Mouse (Mus musculus) intestine, embryonic 14.5 days (tissue): ENCODE results near the gene Scamp4. TPM values are rescaled to one million over a fixed set of nuclear protein-coding genes. Genes with fewer than 3 reads are reported as not detected.

ENCODE experiments used
- ATAC-seq: fragments of 200-750 bp; cut with Nextera tagmentation; replicated peaks from 2 replicates; pipeline ENCODE4 v1.8.0; 2017; ENCODE audit warnings: low read depth, moderate number of reproducible peaks, moderate TSS enrichment, moderate library complexity; ENCODE audit not compliant: low FRiP score, low TSS enrichment
- DNase-seq: peaks from one replicate; pipeline ENCODE4 v3.0.0-alpha.2; 2018; ENCODE audit warnings: low spot score
- H3K27ac ChIP-seq: fragments of 300-500 bp; sonication (generic); 2 replicates; pipeline ENCODE4 v1.5.1; 2014; ENCODE audit warnings: low read depth, mild to moderate bottlenecking, control low read depth
- H3K27me3 ChIP-seq: fragments of 300-500 bp; sonication (generic); replicated peaks from 2 replicates; pipeline ENCODE4 v1.6.1; 2014; ENCODE audit warnings: low read length, control low read depth; ENCODE audit not compliant: control insufficient read depth, insufficient read depth
- H3K36me3 ChIP-seq: fragments of 300-500 bp; sonication (generic); 2 replicates; pipeline ENCODE4 v1.6.1; 2014; ENCODE audit warnings: low read length, control low read depth; ENCODE audit not compliant: control insufficient read depth, insufficient read depth
- H3K4me1 ChIP-seq: fragments of 300-500 bp; sonication (generic); replicated peaks from 2 replicates; pipeline ENCODE4 v1.6.1; 2014; ENCODE audit warnings: low read length, control low read depth, mixed read lengths; ENCODE audit not compliant: control insufficient read depth, insufficient read depth
- H3K4me2 ChIP-seq: fragments of 300-500 bp; sonication (generic); 2 replicates; pipeline ENCODE4 v1.6.1; 2014; ENCODE audit warnings: low read length
- H3K4me3 ChIP-seq: fragments of 300-500 bp; sonication (generic); 2 replicates; pipeline ENCODE4 v1.5.1; 2014; ENCODE audit warnings: low read depth, low read length, control low read depth, mixed read lengths
- H3K9ac ChIP-seq: fragments of 300-500 bp; sonication (generic); 2 replicates; pipeline ENCODE4 v1.6.1; 2014; ENCODE audit warnings: mild to moderate bottlenecking, low read length
- H3K9me3 ChIP-seq: fragments of 300-500 bp; sonication (generic); 2 replicates; pipeline ENCODE4 v1.6.1; 2016; ENCODE audit warnings: low read length, control low read depth; ENCODE audit not compliant: control insufficient read depth
- WGBS: fragments of 180-500 bp; shearing (Covaris S2); extraction: QIAGEN DNeasy Blood & Tissue Kit; methylation state at CpG from one replicate; pipeline ENCODE4 v1.1.7; 2014; 5-methylcytosine and 5-hydroxymethylcytosine counted together
- polyA plus RNA-seq: library from polyadenylated mRNA; unstranded; fragments of >200 nt; fragmentation: Nextera tagmentation; extraction: Ambion mirVana; gene quantifications from 2 replicates; pipeline ENCODE4 v1.2.1, GENCODE M21; 2014

Scamp4 gene
- polyA plus RNA-seq, 1 experiment from 2014 or later = 108 TPM

- under 1% methylated on average over 68 of the region's 96 CpGs for WGBS
- Histone ChIP-seq H3K27me3 (no peaks in the 10 kb centered on the region), H3K9me3 (no peaks in the 10 kb centered on the region), H3K4me2 (peak overlapping the region; percentile 87), H3K36me3 (no peaks in the 10 kb centered on the region), H3K27ac (peak overlapping the region; percentile 92), H3K4me3 (peak overlapping the region; percentile 81), H3K9ac (peak overlapping the region; percentile 69), H3K4me1 (peaks cover 31% of the 10 kb centered on the region)
- peak; percentile 86 for DNase-seq
- no peak for ATAC-seq
These were observed 26.1 kb upstream of the Scamp4 start for GRCm38 (mm10) chr10:80576351-80577194.

GRCm38 (mm10) chr10:80577195-80578130, 25.2 kb upstream of the Scamp4 start, which contains the start of gene Klf16:
Gene Klf16 (minus strand): TSS chr10:80577321.
- H3K27me3 ChIP-seq = no peaks in the 10 kb centered on the region
- H3K27ac ChIP-seq = peak within 1 kb of the TSS; percentile 92
- H3K4me1 ChIP-seq = peaks cover 26% of the 10 kb centered on the region
- ATAC-seq (peak; percentile 82), DNase-seq (peak; percentile 99)
- H3K4me3 ChIP-seq = peak within 1 kb of the TSS; percentile 81
- peak within 1 kb of the TSS; percentile 87 for H3K4me2 ChIP-seq
- 0 out of 2 replicates have a peak, but pooled peaks cover 2% of the 10 kb centered on the region for H3K36me3 ChIP-seq
- no peaks in the 10 kb centered on the region for H3K9me3 ChIP-seq
- WGBS = 1% methylated on average over 87 of the region's 97 CpGs
- H3K9ac ChIP-seq = peak within 1 kb of the TSS; percentile 69

- Histone ChIP-seq H3K9ac (peak overlapping the region; percentile 53), H3K27me3 (no peaks in the 10 kb centered on the region), H3K9me3 (no peaks in the 10 kb centered on the region), H3K36me3 (peaks cover 6% of the 10 kb centered on the region), H3K27ac (peak overlapping the region; percentile 92), H3K4me3 (peak overlapping the region; percentile 81), H3K4me1 (peaks cover 26% of the 10 kb centered on the region), H3K4me2 (peak overlapping the region; percentile 87)
- under 1% methylated on average over 29 of the region's 29 CpGs for WGBS
- DNase-seq (peak; percentile 89), ATAC-seq (peak; percentile 51)
These were observed 24.4 kb upstream of the Scamp4 start for GRCm38 (mm10) chr10:80578131-80578750.

GRCm38 (mm10) chr10:80578911-80579310, 23.8 kb upstream of the Scamp4 start:
- 13% methylated on average over 8 of the region's 8 CpGs for WGBS

GRCm38 (mm10) chr10:80583047-80583446, 19.6 kb upstream of the Scamp4 start:
- WGBS = 90% methylated on average over 5 of the region's 5 CpGs
- H3K36me3 ChIP-seq = peaks cover 29% of the 10 kb centered on the region
- H3K4me1 ChIP-seq = peaks cover 19% of the 10 kb centered on the region
- no peaks in the 10 kb centered on the region for H3K9me3 ChIP-seq
- no peak overlapping the region for H3K4me2 ChIP-seq
- H3K27ac ChIP-seq = no peak overlapping the region
- DNase-seq (no peak), ATAC-seq (no peak)
- H3K4me3 ChIP-seq = no peak overlapping the region
- H3K27me3 ChIP-seq = no peaks in the 10 kb centered on the region
- H3K9ac ChIP-seq = no peak overlapping the region

More at GRCm38 (mm10) chr10:80578911-80579310, 23.8 kb upstream of the Scamp4 start:
- DNase-seq = peak; percentile 71
- no peaks in the 10 kb centered on the region for H3K27me3 ChIP-seq
- H3K9me3 ChIP-seq = no peaks in the 10 kb centered on the region
- H3K9ac ChIP-seq = 0 out of 2 replicates have a peak overlapping the region, but pooled peaks have one; percentile 22
- peak overlapping the region; percentile 87 for H3K4me2 ChIP-seq
- H3K36me3 ChIP-seq = peaks cover 13% of the 10 kb centered on the region
- peak overlapping the region; percentile 81 for H3K4me3 ChIP-seq
- H3K27ac ChIP-seq = peak overlapping the region; percentile 92; the same call in 1 of the 2 replicates
- peaks cover 22% of the 10 kb centered on the region for H3K4me1 ChIP-seq
- no peak for ATAC-seq

GRCm38 (mm10) chr10:80584045-80584488, 18.6 kb upstream of the Scamp4 start:
- H3K4me1 ChIP-seq = peaks cover 24% of the 10 kb centered on the region
- ATAC-seq (no peak), DNase-seq (no peak)
- H3K4me2 ChIP-seq = no peak overlapping the region
- H3K9ac ChIP-seq = no peak overlapping the region
- no peaks in the 10 kb centered on the region for H3K27me3 ChIP-seq
- H3K4me3 ChIP-seq = no peak overlapping the region
- 55% methylated on average over 12 of the region's 12 CpGs for WGBS
- peaks cover 29% of the 10 kb centered on the region for H3K36me3 ChIP-seq
- no peaks in the 10 kb centered on the region for H3K9me3 ChIP-seq
- no peak overlapping the region for H3K27ac ChIP-seq

- peaks cover 29% of the 10 kb centered on the region for H3K36me3 ChIP-seq
- H3K4me3 ChIP-seq = no peak overlapping the region
- ATAC-seq = no peak
- peaks cover 28% of the 10 kb centered on the region for H3K4me1 ChIP-seq
- no peak overlapping the region for H3K9ac ChIP-seq
- no peak for DNase-seq
- WGBS = 79% methylated on average over 12 of the region's 12 CpGs
- H3K4me2 ChIP-seq = no peak overlapping the region
- no peaks in the 10 kb centered on the region for H3K27me3 ChIP-seq
- no peaks in the 10 kb centered on the region for H3K9me3 ChIP-seq
- no peak overlapping the region for H3K27ac ChIP-seq
These were observed 17.8 kb upstream of the Scamp4 start for GRCm38 (mm10) chr10:80584642-80585552.
